Mouse (Mus musculus): ENCODE results near the gene Tex33. TPM values are rescaled to one million over a fixed set of nuclear protein-coding genes. Genes with fewer than 3 reads are reported as not detected.
"Not testable (repeated sequence)": the region's sequence is repeated elsewhere in the genome, so short reads cannot be mapped to it uniquely, and the experiment has no call there.

Tex33 gene
- total RNA-seq, 2 experiments from 2014 or later: not detected

- no peak for DNase-seq (ENCODE audit: low spot score in 2 of 2)
These were observed 61.3 kb downstream of the Tex33 start for GRCm38 (mm10) chr15:78334380-78334779.

GRCm38 (mm10) chr15:78332981-78333380, 62.7 kb downstream of the Tex33 start:
- intact Hi-C loops (cut with DNase I): loop anchor here (10.0 kb wide), 1 partner anchor 358 kb away; the partner anchor contains the start of gene Eif3d
- DNase-seq (ENCODE audit: low spot score in 2 of 2): no peak

More at GRCm38 (mm10) chr15:78334380-78334779, 61.3 kb downstream of the Tex33 start:
- intact Hi-C loops (cut with DNase I): loop anchor here (10.0 kb wide), 1 partner anchor 360 kb away; the partner anchor contains the start of gene Eif3d

- intact Hi-C loops (cut with DNase I): loop anchor here (10.0 kb wide), 1 partner anchor 357 kb away; the partner anchor contains the start of gene Eif3d
These were observed 64.0 kb downstream of the Tex33 start for GRCm38 (mm10) chr15:78331523-78332340.

GRCm38 (mm10) chr15:78330706-78331105, 65.0 kb downstream of the Tex33 start:
- intact Hi-C loops (cut with DNase I): loop anchor here (10.0 kb wide), 1 partner anchor 356 kb away; the partner anchor contains the start of gene Eif3d
- DNase-seq (ENCODE audit: low spot score in 2 of 2): no peak

More at GRCm38 (mm10) chr15:78331523-78332340, 64.0 kb downstream of the Tex33 start:
- DNase-seq (ENCODE audit: low spot score in 2 of 2): no peak

- DNase-seq (ENCODE audit: low spot score in 2 of 2): not testable (repeated sequence)
- intact Hi-C loops (cut with DNase I): loop anchor here (10.0 kb wide), 2 partner anchors 145 to 355 kb away; partner anchors contain the start of gene Eif3d
These were observed 65.7 kb downstream of the Tex33 start for GRCm38 (mm10) chr15:78329972-78330371.

- DNase-seq (ENCODE audit: low spot score in 2 of 2): no peak
- intact Hi-C loops (cut with DNase I): loop anchor here (10.0 kb wide), 1 partner anchor 144 kb away; no protein-coding TSS in a partner anchor
These were observed 67.1 kb downstream of the Tex33 start for GRCm38 (mm10) chr15:78328520-78329097.

Small RNA genes within 50 kb of the gene (microRNA-seq; reads per million reads assigned to microRNA genes)
- not detected for gene Mir7676-2

Other genes starting within 250 kb of the Tex33 start
- gene Ift27, start 221.8 kb downstream of the Tex33 start, total RNA-seq (2021): 10 to 100 TPM; 34.5 to 38.1 TPM
- 100 to 1,000 TPM in 1 of 2 experiments, 10 to 100 TPM in 1; 73.3 to 114 TPM for gene Pvalb, start 189.5 kb downstream of the Tex33 start, total RNA-seq (2021)
- 1 to 10 TPM; 1.2 TPM for gene Ncf4, start 151.1 kb downstream of the Tex33 start, total RNA-seq (2021)
- under 1 TPM; 0.39 to 0.59 TPM for gene Csf2rb2, start 90.2 kb downstream of the Tex33 start, total RNA-seq (2021)
- 1 to 10 TPM; 1.2 TPM for gene Csf2rb, start 70.2 kb downstream of the Tex33 start, total RNA-seq (2021)
- gene Tst, start 10.0 kb upstream of the Tex33 start, total RNA-seq (2021): 10 to 100 TPM; 28.1 to 36.3 TPM
- 10 to 100 TPM; 32.9 to 37.0 TPM for gene Mpst, start 10.5 kb upstream of the Tex33 start, total RNA-seq (2021)
- gene Kctd17, start 32.7 kb upstream of the Tex33 start, total RNA-seq (2021): 100 to 1,000 TPM; 349 TPM
- gene Tmprss6, start 72.7 kb upstream of the Tex33 start, total RNA-seq (2021): 1 to 10 TPM in 1 of 2 experiments, under 1 TPM in 1; 0.10 to 1.0 TPM
- under 1 TPM; 0.16 to 0.20 TPM for gene Il2rb, start 99.4 kb upstream of the Tex33 start, total RNA-seq (2021)
- gene C1qtnf6, start 135.5 kb upstream of the Tex33 start, total RNA-seq (2021): 1 to 10 TPM; 2.0 to 2.5 TPM
- 10 to 100 TPM; 21.3 to 22.4 TPM for gene Sstr3, start 148.8 kb upstream of the Tex33 start, total RNA-seq (2021)
- 1 to 10 TPM; 2.7 to 4.3 TPM for gene Rac2, start 176.9 kb upstream of the Tex33 start, total RNA-seq (2021)
- 10 to 100 TPM in 1 of 2 experiments, 1 to 10 TPM in 1; 8.7 to 11.9 TPM for gene Cyth4, start 201.1 kb upstream of the Tex33 start, total RNA-seq (2021)